Mouse (Mus musculus): ENCODE data around the gene Itgbl1.
A peak's percentile ranks its signal among the peaks of the same experiment; 100 is the strongest.

DNA sequence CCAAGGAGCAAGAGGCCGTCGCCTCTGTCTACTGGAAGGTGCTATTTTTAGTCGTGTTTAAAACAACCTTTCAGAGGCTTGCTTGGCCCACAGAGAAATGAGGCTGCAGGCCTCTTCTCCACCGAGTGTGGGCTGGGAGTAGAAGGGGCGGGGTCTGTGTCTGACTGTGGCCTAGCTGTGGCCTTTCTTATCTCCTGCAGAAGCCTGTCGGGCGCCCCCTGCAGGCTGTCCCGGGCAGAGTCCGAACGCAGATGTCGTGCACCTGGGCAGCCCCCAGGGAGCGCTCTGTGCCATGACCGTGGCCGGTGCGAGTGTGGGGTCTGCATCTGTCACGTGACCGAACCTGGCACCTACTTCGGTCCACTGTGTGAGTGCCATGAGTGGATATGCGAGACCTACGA lies 1.3 kb downstream of the Itgbl1 start:
- no peak for TF ChIP-seq POLR2A (IDR thresholded peaks at IDR 0.05; ENCODE audit: insufficient read depth, low read depth, low read length)
- peak; percentile 61 for TF ChIP-seq CTCF (IDR thresholded peaks at IDR 0.05; ENCODE audit: insufficient read depth, low read depth, low read length)
